In genomic region chr11:120241981-120242725, GRCm38 (mm10) we compare ENCODE assay signal across 10 mouse cellular contexts. TPM values are rescaled to one million over a fixed set of nuclear protein-coding genes. Genes with fewer than 3 reads are reported as not detected.
DNase-seq lines count a peak whose midpoint lies in the region; ATAC-seq and TF ChIP-seq lines count a peak whose summit lies in the region.
"Had no signal": no experiment of that assay in that cellular context is flagged by ENCODE, and none has a peak within 500 bp of the region (broad histone marks: within the 10 kb centered on the region; RNA-seq: fewer than 3 reads in every experiment).

No protein-coding gene starts in this region.

- DNase-seq in kidney, postnatal 10 days, result no peak
- DNase-seq in embryonic facial prominence, embryonic 14.5 days (ENCODE audit: low spot score), result no peak
- no peak for DNase-seq in hindbrain, postnatal 0 days (ENCODE audit: low spot score)
- no peak for DNase-seq in frontal cortex, adult 2 months (ENCODE audit: extremely low spot score in 1 of 2, low spot score in 1 of 2)
- no peak for DNase-seq in cerebellum, postnatal 10 days
- DNase-seq in thymus, postnatal 10 days (ENCODE audit: low spot score in 2 of 2), result no peak

- H3K27me3 ChIP-seq in kidney, embryonic 15.5 days, result no peaks in the 10 kb centered on the region
- H3K27me3 ChIP-seq in embryonic facial prominence, embryonic 14.5 days (replicated peaks; ENCODE audit: control insufficient read depth, insufficient read depth, low read length), result no peaks in the 10 kb centered on the region
- H3K27me3 ChIP-seq in hindbrain, postnatal 0 days (ENCODE audit: insufficient read depth, low read length), result no peaks in the 10 kb centered on the region
- no peaks in the 10 kb centered on the region for H3K27me3 ChIP-seq in neural tube, embryonic 13.5 days

- H3K4me3 ChIP-seq in kidney, embryonic 15.5 days (replicated peaks), result no peak overlapping the region
- H3K4me3 ChIP-seq in embryonic facial prominence, embryonic 14.5 days (ENCODE audit: low read depth, low read length), result no peak overlapping the region
- H3K4me3 ChIP-seq in hindbrain, postnatal 0 days (ENCODE audit: low read length), result no peak overlapping the region
- peak overlapping the region; percentile 13 for H3K4me3 ChIP-seq in neural tube, embryonic 13.5 days
- H3K4me3 ChIP-seq: left cerebral cortex, adult 2 months had no signal

- WGBS in kidney, embryonic 15.5 days, result 25% methylated on average over 6 of the region's 6 CpGs
- WGBS in embryonic facial prominence, embryonic 14.5 days, result 37% methylated on average over 6 of the region's 6 CpGs
- WGBS in hindbrain, postnatal 0 days, result 50% methylated on average over 6 of the region's 6 CpGs
- WGBS in neural tube, embryonic 13.5 days, result 30% methylated on average over 6 of the region's 6 CpGs

- no peaks in the 10 kb centered on the region for H3K9me3 ChIP-seq in kidney, embryonic 15.5 days (replicated peaks)
- no peaks in the 10 kb centered on the region for H3K9me3 ChIP-seq in embryonic facial prominence, embryonic 14.5 days (ENCODE audit: control insufficient read depth, low read length)
- H3K9me3 ChIP-seq in hindbrain, postnatal 0 days (ENCODE audit: low read length), result no peaks in the 10 kb centered on the region
- no peaks in the 10 kb centered on the region for H3K9me3 ChIP-seq in neural tube, embryonic 13.5 days

- peak overlapping the region; percentile 90 for H3K4me2 ChIP-seq in kidney, embryonic 15.5 days
- H3K4me2 ChIP-seq in embryonic facial prominence, embryonic 14.5 days (ENCODE audit: low read depth, low read length), result peak overlapping the region; percentile 100; the same call in 1 of the 2 replicates
- peak overlapping the region; percentile 92 for H3K4me2 ChIP-seq in hindbrain, postnatal 0 days (ENCODE audit: low read depth, low read length)
- peak overlapping the region; percentile 99 for H3K4me2 ChIP-seq in neural tube, embryonic 13.5 days

- peak overlapping the region; percentile 97 for H3K27ac ChIP-seq in kidney, embryonic 15.5 days
- peak overlapping the region; percentile 97 for H3K27ac ChIP-seq in embryonic facial prominence, embryonic 14.5 days (replicated peaks; ENCODE audit: low read depth, low read length)
- peak overlapping the region; percentile 34; the same call in 1 of the 2 replicates for H3K27ac ChIP-seq in hindbrain, postnatal 0 days
- peak overlapping the region; percentile 100 for H3K27ac ChIP-seq in neural tube, embryonic 13.5 days (replicated peaks)
- H3K27ac ChIP-seq: left cerebral cortex, adult 2 months had no signal

- H3K36me3 ChIP-seq in kidney, embryonic 15.5 days, result no peaks in the 10 kb centered on the region
- peaks cover 3% of the 10 kb centered on the region; the same call in 1 of the 2 replicates for H3K36me3 ChIP-seq in embryonic facial prominence, embryonic 14.5 days (ENCODE audit: control insufficient read depth, insufficient read depth, low read length)
- no peaks in the 10 kb centered on the region for H3K36me3 ChIP-seq in hindbrain, postnatal 0 days (ENCODE audit: insufficient read depth, low read length)
- H3K36me3 ChIP-seq in neural tube, embryonic 13.5 days, result no peaks in the 10 kb centered on the region

- no peak for TF ChIP-seq CTCF in hindbrain, postnatal 0 days (IDR thresholded peaks at IDR 0.05; ENCODE audit: low read depth)

- no peak overlapping the region for H3K9ac ChIP-seq in kidney, embryonic 15.5 days
- H3K9ac ChIP-seq in embryonic facial prominence, embryonic 14.5 days (ENCODE audit: low read depth, low read length), result no peak overlapping the region; the same call in 1 of the 2 replicates
- 0 out of 2 replicates have a peak overlapping the region, but pooled peaks have one; percentile 28 for H3K9ac ChIP-seq in hindbrain, postnatal 0 days (replicated peaks; ENCODE audit: low read length)
- H3K9ac ChIP-seq in neural tube, embryonic 13.5 days, result peak overlapping the region; percentile 100

- peaks cover 91% of the 10 kb centered on the region for H3K4me1 ChIP-seq in kidney, embryonic 15.5 days
- peaks cover 76% of the 10 kb centered on the region for H3K4me1 ChIP-seq in embryonic facial prominence, embryonic 14.5 days (ENCODE audit: control insufficient read depth, insufficient read depth, low read length)
- H3K4me1 ChIP-seq in hindbrain, postnatal 0 days (ENCODE audit: insufficient read depth, low read length), result peaks cover 48% of the 10 kb centered on the region
- peaks cover 96% of the 10 kb centered on the region for H3K4me1 ChIP-seq in neural tube, embryonic 13.5 days (replicated peaks)

- no peak for ATAC-seq in kidney, embryonic 15.5 days (replicated peaks; ENCODE audit: low FRiP score)
- ATAC-seq in embryonic facial prominence, embryonic 14.5 days (ENCODE audit: low read depth), result no peak
- no peak for ATAC-seq in hindbrain, postnatal 0 days
- ATAC-seq in neural tube, embryonic 13.5 days (ENCODE audit: low read depth), result no peak
- ATAC-seq: CD4-positive, CD25-positive, alpha-beta regulatory T cell, adult 4 months had no signal

RNA-seq across cellular contexts. Expression of gene Bahcc1, which starts 9.4 kb away (rescaled TPM):
- 11.8 and 14.1 TPM in 2 replicates for polyA plus RNA-seq in kidney, embryonic 15.5 days (2015; fragmentation: Nextera tagmentation; extraction: Ambion mirVana)
- polyA plus RNA-seq in embryonic facial prominence, embryonic 14.5 days (2014; fragmentation: Nextera tagmentation; extraction: Ambion mirVana), result 11.1 and 12.0 TPM in 2 replicates
- total RNA-seq in hindbrain, postnatal 0 days (2014; rRNA removed), result 31.1 and 43.1 TPM in 2 replicates
- 8.8 and 9.1 TPM in 2 replicates for polyA plus RNA-seq in hindbrain, postnatal 0 days (2015; fragmentation: Nextera tagmentation; extraction: Ambion mirVana)
- polyA plus RNA-seq in neural tube, embryonic 13.5 days (2015; fragmentation: Nextera tagmentation; extraction: Ambion mirVana), result 13.6 and 15.3 TPM in 2 replicates
- polyA plus RNA-seq in frontal cortex, adult 2 months (2012; rRNA removed), result 16.9 and 17.2 TPM in 2 replicates
- polyA plus RNA-seq: CD4-positive, CD25-positive, alpha-beta regulatory T cell, adult 4 months had no signal

Comparison
In these comparisons a context has a peak if more than half of its experiments do, and no peak if none do; other contexts are left out.
1. H3K27ac ChIP-seq: peak in every context shown above with its lines; median percentile 100 in neural tube, embryonic 13.5 days; 97 in kidney, embryonic 15.5 days; 97 in embryonic facial prominence, embryonic 14.5 days; 34 in hindbrain, postnatal 0 days.
2. H3K9ac ChIP-seq: peak in hindbrain, postnatal 0 days (single experiment) and neural tube, embryonic 13.5 days (single experiment); none in kidney, embryonic 15.5 days (single experiment) and embryonic facial prominence, embryonic 14.5 days (single experiment).
3. Peak in every context shown above with its lines, with median percentiles within 50 percentile points of each other: H3K4me2 ChIP-seq.